Mouse (Mus musculus) CH12.LX (cell line): Measurements from ENCODE around the gene Ttc17.

Source experiments
- MAX ChIP-seq: IDR thresholded peaks from 2 replicates; pipeline ENCODE4 v1.6.1; 2011; ENCODE audit warnings: low read length, improper control_type of control experiment
- MEF2A ChIP-seq: IDR thresholded peaks from 2 replicates; pipeline ENCODE4 v1.6.1; 2014; ENCODE audit warnings: low read depth, mild to moderate bottlenecking, inconsistent platforms, low read length, improper control_type of control experiment, borderline replicate concordance

GRCm38 (mm10) chr2:94333086-94333485 lies 73.4 kb downstream of the Ttc17 start:
- TF ChIP-seq MAX (no peak), MEF2A (no peak)
